Comparison of ENCODE assay signal across 21 mouse cellular contexts in genomic region chr1:36841806-36842205, GRCm38 (mm10).
DNase-seq lines count a peak whose midpoint lies in the region; ATAC-seq and TF ChIP-seq lines count a peak whose summit lies in the region.
"Had no signal": no experiment of that assay in that cellular context is flagged by ENCODE, and none has a peak within 500 bp of the region (broad histone marks: within the 10 kb centered on the region; RNA-seq: fewer than 3 reads in every experiment).

No protein-coding gene starts in this region.

- intact Hi-C loops in gastrocnemius, adult 2 months (cut with DNase I) = loop anchor here (10.0 kb wide), 1 partner anchor 283 kb away; no protein-coding TSS in a partner anchor
- intact Hi-C loops in gastrocnemius, postnatal 36 days (cut with DNase I) = no loop called here
- intact Hi-C loops in left cerebral cortex, adult 2 months (cut with DNase I) = no loop called here

- WGBS in kidney, postnatal 0 days = 51% methylated on average over 1 of the region's 1 CpGs

- H3K27ac ChIP-seq in gastrocnemius, adult 2 months = 0 out of 2 replicates have a peak overlapping the region, but pooled peaks have one; percentile 28
- H3K27ac ChIP-seq in kidney, postnatal 0 days = no peak overlapping the region
- no peak overlapping the region for H3K27ac ChIP-seq in left cerebral cortex, adult 2 months
- H3K27ac ChIP-seq: embryonic facial prominence, embryonic 15.5 days; heart, embryonic 10.5 days; heart, embryonic 13.5 days; hindbrain, embryonic 12.5 days; hindbrain, embryonic 15.5 days had no signal

- H3K9ac ChIP-seq in kidney, postnatal 0 days (ENCODE audit: low read depth, low read length) = no peak overlapping the region
- H3K9ac ChIP-seq: embryonic facial prominence, embryonic 15.5 days; forebrain, postnatal 0 days; heart, embryonic 13.5 days; hindbrain, embryonic 12.5 days; hindbrain, embryonic 15.5 days had no signal

- TF ChIP-seq CTCF in gastrocnemius, adult 2 months (IDR thresholded peaks at IDR 0.05) = no peak
- TF ChIP-seq CTCF in kidney, postnatal 0 days (IDR thresholded peaks at IDR 0.05; ENCODE audit: low read depth) = no peak
- no peak for TF ChIP-seq CTCF in left cerebral cortex, adult 2 months (IDR thresholded peaks at IDR 0.05)

- H3K9me3 ChIP-seq in kidney, postnatal 0 days (replicated peaks; ENCODE audit: low read length) = no peaks in the 10 kb centered on the region
- H3K9me3 ChIP-seq: embryonic facial prominence, embryonic 15.5 days; heart, embryonic 10.5 days; heart, embryonic 13.5 days; hindbrain, embryonic 12.5 days; hindbrain, embryonic 15.5 days had no signal

- DNase-seq in gastrocnemius, adult 2 months = no peak
- no peak for DNase-seq in gastrocnemius, postnatal 36 days
- DNase-seq in kidney, postnatal 0 days (ENCODE audit: low spot score) = peak; percentile 18
- no peak for DNase-seq in kidney, adult 8-10 months
- DNase-seq in retina, embryonic 14.5 days (ENCODE audit: low spot score) = peak; percentile 77
- DNase-seq in left cerebral cortex, adult 2 months (ENCODE audit: extremely low spot score in 1 of 2, low spot score in 2 of 2) = no peak
- DNase-seq: adrenal gland, postnatal 10 days; adrenal gland, postnatal 36 days; cerebellum, adult 18-20 months; cerebellum, adult 9-10 months; cerebellum, postnatal 14 days; forebrain, postnatal 0 days; gastrocnemius, postnatal 25 days had no signal

- no peak overlapping the region for H3K4me2 ChIP-seq in kidney, postnatal 0 days (ENCODE audit: low read length)
- H3K4me2 ChIP-seq: embryonic facial prominence, embryonic 15.5 days; heart, embryonic 13.5 days; hindbrain, embryonic 12.5 days; hindbrain, embryonic 15.5 days had no signal

- no peaks in the 10 kb centered on the region for H3K27me3 ChIP-seq in kidney, postnatal 0 days (ENCODE audit: insufficient read depth, low read length)
- H3K27me3 ChIP-seq: embryonic facial prominence, embryonic 15.5 days; heart, embryonic 13.5 days; hindbrain, embryonic 12.5 days; hindbrain, embryonic 15.5 days; Patski had no signal

- H3K4me1 ChIP-seq in kidney, postnatal 0 days (replicated peaks; ENCODE audit: insufficient read depth, low read length) = no peaks in the 10 kb centered on the region
- H3K4me1 ChIP-seq: hindbrain, embryonic 12.5 days; hindbrain, embryonic 15.5 days had no signal

- H3K36me3 ChIP-seq in kidney, postnatal 0 days (ENCODE audit: insufficient read depth, low read length) = peaks cover 18% of the 10 kb centered on the region

- no peak for ATAC-seq in kidney, postnatal 0 days (replicated peaks; ENCODE audit: low FRiP score, low read depth)
- ATAC-seq: forebrain, embryonic 14.5 days; forebrain, postnatal 0 days; intestine, postnatal 0 days; Patski had no signal

- no peak overlapping the region for H3K4me3 ChIP-seq in gastrocnemius, adult 2 months
- H3K4me3 ChIP-seq in kidney, postnatal 0 days (replicated peaks; ENCODE audit: low read depth, low read length) = no peak overlapping the region
- H3K4me3 ChIP-seq in left cerebral cortex, adult 2 months = no peak overlapping the region
- H3K4me3 ChIP-seq: embryonic facial prominence, embryonic 15.5 days; heart, embryonic 10.5 days; heart, embryonic 13.5 days; hindbrain, embryonic 12.5 days; hindbrain, embryonic 15.5 days had no signal

Comparison
In these comparisons a context has a peak if more than half of its experiments do, and no peak if none do; other contexts are left out.
1. DNase-seq: peak in kidney, postnatal 0 days (single experiment) and retina, embryonic 14.5 days (single experiment); none in gastrocnemius, adult 2 months (single experiment), gastrocnemius, postnatal 36 days (0 of 2), kidney, adult 8-10 months (0 of 2) and left cerebral cortex, adult 2 months (0 of 2).